Mouse (Mus musculus) bone marrow macrophage, adult 2 months (primary cell): Measurements from ENCODE around the gene Tedc1.

Experiments
- CTCF ChIP-seq: IDR thresholded peaks from 2 replicates; pipeline ENCODE4 v1.5.1; 2012; ENCODE audit warnings: low read depth, mild to moderate bottlenecking, low read length, moderate library complexity
- POLR2A ChIP-seq: IDR thresholded peaks from 2 replicates; pipeline ENCODE4 v1.6.1; 2012; ENCODE audit warnings: mild to moderate bottlenecking, low read depth, low read length, borderline replicate concordance

GRCm38 (mm10) chr12:113210586-113211378 is 54.6 kb downstream of the Tedc1 start:
- TF ChIP-seq CTCF (no peak), POLR2A (no peak)
